Mouse (Mus musculus) lung, postnatal 14 days (tissue): ENCODE measurements at regions not wholly inside any gene's neighbourhood (a gene's known extent, or its start where the extent isn't known, plus 50 kb on each side); places are given as distances from the start of the nearest gene placed in this dataset.

Experiments
- DNase-seq: peaks from one replicate; pipeline ENCODE4 v3.0.0; 2021

GRCm38 (mm10) chr4:131014301-131015081 is 70.3 kb downstream of the Matn1 start:
- DNase-seq: no peak

DNA sequence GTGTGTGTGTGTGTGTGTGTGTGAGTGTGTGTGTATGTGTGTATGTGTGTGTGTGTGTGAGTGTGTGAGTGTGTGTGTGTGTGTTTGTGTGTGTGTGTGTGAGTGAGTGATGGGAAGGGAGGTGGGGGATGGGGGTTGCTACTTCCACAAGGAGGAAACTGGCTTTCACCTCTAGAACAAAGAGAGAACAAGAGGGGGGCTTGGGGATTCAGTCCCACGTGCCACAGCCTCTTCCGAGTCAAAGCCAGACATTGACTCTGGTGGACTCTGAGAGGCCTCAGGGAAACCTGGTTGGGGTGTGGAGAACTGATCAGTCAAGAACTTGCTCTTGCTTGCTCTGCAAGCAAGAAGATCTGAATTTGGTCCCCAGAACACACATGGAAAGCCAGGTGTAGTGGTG is 71.0 kb downstream of the Matn1 start:
- no peak for DNase-seq

GRCm38 (mm10) chr4:131023601-131024000 is 79.4 kb downstream of the Matn1 start:
- no peak for DNase-seq

GRCm38 (mm10) chr4:131036292-131036691 is 92.1 kb downstream of the Matn1 start:
- DNase-seq: no peak

- DNase-seq: no peak
These were observed 93.0 kb downstream of the Matn1 start for GRCm38 (mm10) chr4:131037179-131037578.

DNA sequence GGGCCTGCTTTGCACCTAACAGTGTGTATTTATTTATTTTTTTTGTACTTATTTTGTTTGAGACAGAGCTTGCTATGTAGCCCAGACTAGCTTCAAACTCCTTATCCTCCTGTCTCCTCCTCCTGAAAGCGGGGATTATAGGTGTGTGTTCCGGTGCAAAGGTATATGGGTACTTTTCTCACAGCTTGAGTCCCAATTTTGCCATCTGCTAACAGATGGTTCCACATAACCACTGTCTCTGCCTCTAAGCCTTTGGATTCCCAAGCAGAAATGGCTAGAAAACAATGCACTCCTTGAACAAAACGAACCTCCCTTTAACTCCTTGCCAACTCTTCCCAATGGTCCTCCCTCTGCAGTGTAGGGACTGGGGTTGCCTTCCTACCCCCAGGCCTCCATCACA is 95.5 kb downstream of the Matn1 start:
- DNase-seq: no peak

GRCm38 (mm10) chr4:131041210-131041609 is 97.0 kb downstream of the Matn1 start:
- no peak for DNase-seq

GRCm38 (mm10) chr4:131046101-131046500 is 101.9 kb downstream of the Matn1 start:
- DNase-seq: no peak

- no peak for DNase-seq
These were observed 102.9 kb downstream of the Matn1 start for GRCm38 (mm10) chr4:131046969-131047650.

GRCm38 (mm10) chr4:131056293-131056692 is 112.1 kb downstream of the Matn1 start:
- no peak for DNase-seq

DNA sequence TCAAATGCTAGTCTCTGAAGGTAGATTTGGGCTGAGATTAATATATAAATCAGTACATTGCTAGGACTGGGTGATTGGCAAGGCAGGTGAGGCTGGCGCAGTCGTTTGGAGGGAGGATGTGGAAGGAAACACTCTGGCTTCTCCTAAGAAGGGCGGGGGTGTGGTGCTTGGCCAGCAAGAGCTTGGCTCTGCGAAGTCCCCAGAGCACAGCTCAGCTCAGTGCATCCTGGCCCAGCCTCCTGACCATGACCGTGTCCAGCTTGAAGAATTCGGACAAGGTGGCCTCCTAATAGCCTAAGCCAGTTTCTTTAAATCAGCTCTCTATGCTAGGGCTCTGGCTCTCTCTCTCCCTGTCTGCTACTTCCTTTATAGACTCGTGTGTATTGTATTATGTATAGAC is 115.4 kb downstream of the Matn1 start:
- DNase-seq: no peak

GRCm38 (mm10) chr4:131060191-131060680 is 116.1 kb downstream of the Matn1 start:
- no peak for DNase-seq

DNA sequence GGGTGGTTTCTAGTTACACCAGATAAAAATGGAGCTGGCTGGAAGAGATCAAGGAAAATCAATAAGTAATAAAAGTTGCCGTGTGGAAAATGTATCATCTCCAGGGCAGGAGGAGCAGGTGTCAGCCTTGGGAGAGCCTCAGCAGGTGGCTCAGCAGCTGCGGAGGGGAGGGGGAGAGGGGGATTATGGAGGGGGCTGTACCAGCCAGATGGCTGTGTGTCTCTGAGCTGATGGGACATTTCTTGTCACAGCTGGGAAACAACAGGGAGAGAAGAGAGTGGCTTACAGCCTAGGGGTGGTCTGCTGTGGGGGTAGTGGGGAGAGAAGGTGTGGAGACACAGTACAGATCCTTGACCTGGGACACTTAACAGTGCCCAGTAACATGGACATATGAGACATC is 116.5 kb downstream of the Matn1 start:
- no peak for DNase-seq

DNA sequence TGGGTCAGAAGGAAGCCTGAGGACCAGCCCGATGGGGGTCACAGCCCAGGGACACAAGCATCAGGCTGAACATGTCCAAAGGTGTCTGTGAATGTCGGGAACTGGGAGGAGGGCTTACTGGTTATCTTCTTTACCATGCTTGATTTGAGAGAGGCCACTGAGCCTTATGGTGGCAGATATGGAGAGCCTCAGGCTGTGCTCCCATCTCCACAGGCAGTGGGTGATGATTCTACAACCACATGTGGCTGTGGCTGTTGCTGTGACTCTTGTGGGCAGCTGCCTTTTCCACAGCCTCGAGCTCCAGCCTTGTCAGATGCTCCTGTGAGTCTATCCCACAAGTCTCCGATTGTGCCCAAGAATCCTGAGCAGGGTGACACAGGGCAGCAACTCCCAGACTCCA is 118.4 kb downstream of the Matn1 start:
- no peak for DNase-seq

DNA sequence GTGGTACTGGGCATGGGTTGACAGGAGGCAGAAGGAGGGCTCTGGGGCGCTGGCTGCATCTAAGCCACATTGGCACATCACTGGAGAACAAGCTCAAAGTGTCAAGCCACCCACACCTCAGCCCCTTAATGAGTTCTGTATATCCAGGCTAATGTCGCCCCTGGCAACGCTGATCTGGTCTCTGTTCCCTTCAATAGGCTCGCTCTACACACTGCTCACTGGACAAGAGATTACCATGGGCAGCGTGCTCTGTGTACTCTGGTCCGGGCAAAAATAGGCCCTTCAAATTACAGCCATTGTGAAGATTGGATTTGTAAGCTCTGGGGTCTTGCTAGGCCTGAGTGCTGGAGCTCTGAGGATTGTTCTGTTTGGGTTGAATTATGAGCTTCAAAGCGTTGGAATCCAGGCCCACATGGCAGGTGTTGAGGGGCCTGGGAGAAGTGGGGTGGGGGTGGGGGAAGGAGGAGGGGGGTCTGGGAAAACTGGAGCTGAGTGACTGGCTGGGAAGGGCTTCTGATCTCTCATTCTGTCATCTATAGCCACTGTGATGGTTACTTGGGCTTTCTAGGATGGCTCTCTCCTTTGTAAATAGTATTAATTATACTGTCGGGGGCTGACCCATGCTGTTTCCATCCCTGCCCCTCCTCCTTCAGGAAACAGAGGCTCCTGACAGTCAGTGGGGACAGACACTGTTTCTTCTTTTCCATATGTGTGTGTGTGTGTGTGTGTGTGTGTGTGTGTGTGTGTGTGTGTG is 122.2 kb downstream of the Matn1 start:
- no peak for DNase-seq

DNA sequence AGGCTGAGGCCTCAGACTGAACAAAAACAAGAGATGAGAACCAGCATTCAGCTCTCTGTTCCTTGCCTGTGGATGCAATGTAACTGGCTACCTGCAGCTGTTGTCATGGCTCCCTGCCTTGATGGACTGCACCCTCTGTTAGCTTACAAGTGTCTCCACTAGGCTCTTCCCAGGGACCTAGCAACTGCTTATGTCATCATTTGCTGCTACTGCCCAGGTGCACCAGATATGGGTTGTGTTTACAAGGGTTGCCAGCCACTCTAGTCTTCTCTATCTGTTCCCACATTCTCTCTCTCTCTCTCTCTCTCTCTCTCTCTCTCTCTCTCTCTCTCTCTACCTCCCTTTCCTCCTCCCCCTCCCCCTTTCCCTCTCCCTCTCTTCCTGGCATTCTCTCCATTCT is 126.4 kb downstream of the Matn1 start:
- DNase-seq: no peak

- no peak for DNase-seq
These were observed 128.4 kb downstream of the Matn1 start for GRCm38 (mm10) chr4:131072623-131073022.

GRCm38 (mm10) chr4:131073420-131073819 is 129.2 kb downstream of the Matn1 start:
- DNase-seq: peak; percentile 27

- DNase-seq: no peak
These were observed 131.2 kb downstream of the Matn1 start for GRCm38 (mm10) chr4:131075326-131075932.

GRCm38 (mm10) chr4:131076628-131077027 is 132.4 kb downstream of the Matn1 start:
- DNase-seq: no peak

DNA sequence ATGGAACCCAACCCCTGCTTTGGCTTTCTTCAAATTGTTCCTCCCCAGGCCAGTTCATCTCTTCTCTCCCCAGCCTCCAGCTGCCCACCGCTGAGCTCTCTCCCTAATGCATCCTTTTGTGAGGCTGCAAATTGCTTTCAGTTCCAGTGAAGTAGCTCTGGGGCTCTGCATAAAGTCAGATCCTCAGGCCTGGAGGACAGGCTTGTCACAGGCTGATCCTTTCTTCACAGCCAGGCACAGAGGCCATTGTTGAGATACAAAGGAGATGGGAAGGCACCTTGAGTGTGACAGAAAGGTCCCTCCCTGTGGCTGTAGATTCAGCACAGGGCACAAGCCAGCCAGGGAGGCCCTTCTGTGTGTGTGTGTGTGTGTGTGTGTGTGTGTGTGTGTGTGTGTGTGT is 135.9 kb downstream of the Matn1 start:
- DNase-seq: no peak

DNA sequence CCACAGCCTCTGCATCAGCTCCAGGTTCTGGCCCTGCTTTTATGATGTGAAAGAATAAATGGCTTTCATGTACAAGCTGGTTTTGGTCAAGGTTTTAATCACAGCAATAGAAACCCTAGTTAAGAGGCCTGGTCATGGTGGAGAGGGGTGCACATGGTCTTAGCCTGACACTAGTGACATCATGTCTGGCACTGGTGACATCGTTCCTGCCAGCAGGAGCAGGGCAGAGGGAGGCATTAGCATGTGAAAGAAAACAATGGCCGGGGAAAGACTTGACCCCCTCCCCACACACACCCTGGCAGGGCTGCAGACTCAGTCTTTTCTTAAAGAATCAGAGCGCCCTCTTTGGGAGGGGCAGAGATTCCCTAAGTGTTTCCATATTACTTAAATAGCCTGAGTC is 139.2 kb downstream of the Matn1 start:
- DNase-seq: no peak

GRCm38 (mm10) chr4:131097421-131097820 is 153.2 kb downstream of the Matn1 start:
- DNase-seq: no peak
